ENCODE assay signal across 17 mouse cellular contexts in genomic region chr8:87680034-87680433, GRCm38 (mm10).
DNase-seq lines count a peak whose midpoint lies in the region; ATAC-seq and TF ChIP-seq lines count a peak whose summit lies in the region.
"Had no signal": no experiment of that assay in that cellular context is flagged by ENCODE, and none has a peak within 500 bp of the region (broad histone marks: within the 10 kb centered on the region; RNA-seq: fewer than 3 reads in every experiment).

No protein-coding gene starts in this region.

- peak overlapping the region; percentile 8; the same call in 1 of the 2 replicates for H3K9ac ChIP-seq in forebrain, embryonic 14.5 days (ENCODE audit: low read length)
- H3K9ac ChIP-seq in hindbrain, embryonic 16.5 days (ENCODE audit: low read depth, low read length) = no peak overlapping the region
- no peak overlapping the region for H3K9ac ChIP-seq in hindbrain, postnatal 0 days (replicated peaks; ENCODE audit: low read length)
- H3K9ac ChIP-seq: embryonic facial prominence, embryonic 15.5 days; heart, embryonic 12.5 days had no signal

- no peak for ATAC-seq in forebrain, embryonic 14.5 days
- ATAC-seq in hindbrain, embryonic 16.5 days = no peak
- ATAC-seq in hindbrain, postnatal 0 days = no peak
- ATAC-seq: inflammation-experienced regulatory T-cells, adult 6 months; intestine, postnatal 0 days had no signal

- H3K4me1 ChIP-seq in forebrain, embryonic 14.5 days (ENCODE audit: control insufficient read depth, insufficient read depth, low read length) = peaks cover 19% of the 10 kb centered on the region
- peaks cover 25% of the 10 kb centered on the region for H3K4me1 ChIP-seq in forebrain, embryonic 10.5 days
- H3K4me1 ChIP-seq in hindbrain, embryonic 16.5 days (ENCODE audit: control insufficient read depth, insufficient read depth, low read depth, low read length) = peaks cover 13% of the 10 kb centered on the region
- H3K4me1 ChIP-seq in hindbrain, postnatal 0 days (ENCODE audit: insufficient read depth, low read length) = peaks cover 34% of the 10 kb centered on the region
- H3K4me1 ChIP-seq: embryonic facial prominence, embryonic 15.5 days; heart, embryonic 12.5 days had no signal

- H3K36me3 ChIP-seq in forebrain, embryonic 14.5 days (ENCODE audit: control insufficient read depth, insufficient read depth, low read length) = 0 out of 2 replicates have a peak, but pooled peaks cover 3% of the 10 kb centered on the region
- peaks cover 86% of the 10 kb centered on the region for H3K36me3 ChIP-seq in forebrain, embryonic 10.5 days (replicated peaks)
- no peaks in the 10 kb centered on the region for H3K36me3 ChIP-seq in hindbrain, embryonic 16.5 days (ENCODE audit: control insufficient read depth, insufficient read depth, low read length)
- H3K36me3 ChIP-seq in hindbrain, postnatal 0 days (ENCODE audit: insufficient read depth, low read length) = no peaks in the 10 kb centered on the region; the same call in 1 of the 2 replicates
- H3K36me3 ChIP-seq: embryonic facial prominence, embryonic 15.5 days had no signal

- 0 out of 2 replicates have a peak overlapping the region, but pooled peaks have one; percentile 21 for H3K27ac ChIP-seq in forebrain, embryonic 14.5 days (ENCODE audit: low read depth, low read length)
- H3K27ac ChIP-seq in forebrain, embryonic 10.5 days = no peak overlapping the region
- peak overlapping the region; percentile 7; the same call in 1 of the 2 replicates for H3K27ac ChIP-seq in hindbrain, embryonic 16.5 days (ENCODE audit: low read depth, low read length)
- H3K27ac ChIP-seq in hindbrain, postnatal 0 days = no peak overlapping the region
- H3K27ac ChIP-seq: embryonic facial prominence, embryonic 15.5 days; gastrocnemius, adult 2 months had no signal

- TF ChIP-seq CTCF in hindbrain, postnatal 0 days (IDR thresholded peaks at IDR 0.05; ENCODE audit: low read depth) = no peak

- DNase-seq in cerebellum, adult 9-11 months = peak; percentile 50
- DNase-seq in cerebellum, postnatal 4 days (ENCODE audit: low spot score in 2 of 2) = no peak
- no peak for DNase-seq in forebrain, embryonic 14.5 days (ENCODE audit: low spot score)
- DNase-seq in forebrain, embryonic 10.5 days (ENCODE audit: extremely low spot score, low spot score) = no peak
- DNase-seq in hindbrain, postnatal 0 days (ENCODE audit: low spot score) = no peak
- DNase-seq: adrenal gland, adult 2 months; adrenal gland, postnatal 25 days; embryo, embryonic 11 days; gastrocnemius, adult 2 months; gastrocnemius, postnatal 25 days; kidney, adult 8-10 months had no signal

- 48% methylated on average over 3 of the region's 3 CpGs for WGBS in forebrain, embryonic 14.5 days
- WGBS in forebrain, embryonic 10.5 days = 73% methylated on average over 3 of the region's 3 CpGs
- WGBS in hindbrain, embryonic 16.5 days = 67% methylated on average over 3 of the region's 3 CpGs
- WGBS in hindbrain, postnatal 0 days = 52% methylated on average over 3 of the region's 3 CpGs

- no peaks in the 10 kb centered on the region for H3K27me3 ChIP-seq in forebrain, embryonic 14.5 days (replicated peaks; ENCODE audit: control insufficient read depth, insufficient read depth, low read length)
- no peaks in the 10 kb centered on the region for H3K27me3 ChIP-seq in forebrain, embryonic 10.5 days (ENCODE audit: poor library complexity, severe bottlenecking)
- H3K27me3 ChIP-seq in hindbrain, embryonic 16.5 days (replicated peaks; ENCODE audit: control insufficient read depth, insufficient read depth, low read length) = no peaks in the 10 kb centered on the region
- no peaks in the 10 kb centered on the region for H3K27me3 ChIP-seq in hindbrain, postnatal 0 days (ENCODE audit: insufficient read depth, low read length)
- H3K27me3 ChIP-seq: embryonic facial prominence, embryonic 15.5 days had no signal

- no peaks in the 10 kb centered on the region for H3K9me3 ChIP-seq in forebrain, embryonic 14.5 days (replicated peaks; ENCODE audit: control insufficient read depth, low read length)
- no peaks in the 10 kb centered on the region for H3K9me3 ChIP-seq in forebrain, embryonic 10.5 days
- H3K9me3 ChIP-seq in hindbrain, embryonic 16.5 days (ENCODE audit: control insufficient read depth, low read length) = no peaks in the 10 kb centered on the region
- H3K9me3 ChIP-seq in hindbrain, postnatal 0 days (ENCODE audit: low read length) = no peaks in the 10 kb centered on the region
- H3K9me3 ChIP-seq: embryonic facial prominence, embryonic 15.5 days had no signal

- no peak overlapping the region for H3K4me3 ChIP-seq in forebrain, embryonic 14.5 days (ENCODE audit: low read depth, low read length)
- no peak overlapping the region for H3K4me3 ChIP-seq in forebrain, embryonic 10.5 days
- H3K4me3 ChIP-seq in hindbrain, embryonic 16.5 days (ENCODE audit: low read length) = no peak overlapping the region
- H3K4me3 ChIP-seq in hindbrain, postnatal 0 days (ENCODE audit: low read length) = no peak overlapping the region
- H3K4me3 ChIP-seq: embryonic facial prominence, embryonic 15.5 days; erythroblast, embryonic 14.5 days; gastrocnemius, adult 2 months; heart, embryonic 12.5 days had no signal

- no peak overlapping the region for H3K4me2 ChIP-seq in forebrain, embryonic 14.5 days (ENCODE audit: low read length)
- no peak overlapping the region for H3K4me2 ChIP-seq in hindbrain, embryonic 16.5 days (ENCODE audit: low read length)
- H3K4me2 ChIP-seq in hindbrain, postnatal 0 days (ENCODE audit: low read depth, low read length) = no peak overlapping the region
- H3K4me2 ChIP-seq: embryonic facial prominence, embryonic 15.5 days; heart, embryonic 12.5 days had no signal

Comparison
In these comparisons a context has a peak if more than half of its experiments do, and no peak if none do; other contexts are left out.
1. H3K27ac ChIP-seq: peak in forebrain, embryonic 14.5 days (single experiment) and hindbrain, embryonic 16.5 days (single experiment); none in forebrain, embryonic 10.5 days (single experiment) and hindbrain, postnatal 0 days (single experiment).